Mouse (Mus musculus) adrenal gland, postnatal 25 days (tissue): ENCODE data around the gene Exoc1. TPM values are rescaled to one million over a fixed set of nuclear protein-coding genes. Genes with fewer than 3 reads are reported as not detected.

Experiments
- DNase-seq: peaks from one replicate; pipeline ENCODE4 v3.0.0; 2021; ENCODE audit warnings: mixed read lengths
- total RNA-seq: library from RNA; stranded (reverse); gene quantifications from 2 replicates; pipeline ENCODE4 v1.2.3, GENCODE M21; 2021

Exoc1 gene
- total RNA-seq, 1 experiment from 2014 or later = 69.8 TPM

DNA sequence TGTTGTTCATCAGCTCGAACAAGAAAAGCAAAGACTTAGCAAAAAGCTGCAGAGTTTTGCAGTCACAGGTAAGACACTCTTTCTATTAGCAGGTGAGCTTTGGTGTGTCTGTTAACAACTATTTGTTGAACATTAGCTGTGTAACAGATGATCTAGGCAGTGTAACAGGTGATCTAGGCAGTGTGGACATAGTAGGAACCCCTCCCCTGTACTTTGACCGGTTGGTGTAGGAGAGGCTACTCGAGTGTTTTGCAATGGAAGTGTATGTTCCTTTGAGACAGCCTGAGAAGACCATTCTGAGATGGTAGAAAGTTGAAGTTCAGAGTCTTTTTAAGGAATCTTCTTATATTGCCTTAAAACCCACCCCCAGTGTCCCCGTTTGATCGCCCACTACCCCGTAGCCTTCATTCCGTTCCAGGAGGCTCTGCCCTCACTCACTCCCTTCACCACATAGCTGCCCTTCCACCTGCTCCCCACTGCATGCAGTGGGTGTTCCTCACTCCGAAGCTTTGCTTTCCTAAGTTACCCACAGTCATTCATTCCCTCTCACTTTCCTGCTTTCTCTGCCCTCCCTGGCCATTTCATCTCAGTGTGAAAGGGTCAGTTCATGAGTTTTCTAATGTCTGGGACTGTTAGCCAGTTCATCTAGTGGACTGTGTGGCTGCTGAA, 80.7 kb downstream of the Exoc1 start:
- no peak for DNase-seq

GRCm38 (mm10) chr5:76612867-76613499, 83.9 kb downstream of the Exoc1 start:
- DNase-seq = no peak

DNA sequence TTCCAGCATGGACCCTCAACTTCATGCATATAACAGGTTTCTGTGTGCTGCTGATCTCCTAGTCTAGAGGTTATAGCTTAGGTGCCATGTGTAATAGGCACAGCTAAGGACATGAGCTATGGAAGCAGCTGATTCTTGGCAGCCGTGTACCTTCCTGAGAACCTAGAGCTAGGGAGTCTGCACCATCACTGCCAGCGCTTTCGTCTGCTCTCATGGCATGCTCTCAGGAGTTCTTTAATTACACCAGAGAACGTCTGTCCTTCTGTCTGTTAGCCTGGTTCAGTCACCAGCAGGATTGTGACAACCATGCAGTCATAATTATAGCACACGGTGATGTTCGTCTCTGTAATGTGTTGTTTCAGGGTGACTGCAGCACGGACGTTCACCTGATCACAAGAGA, 86.2 kb downstream of the Exoc1 start:
- DNase-seq = no peak

- DNase-seq = no peak
These were observed 87.2 kb downstream of the Exoc1 start for GRCm38 (mm10) chr5:76616196-76616747.

GRCm38 (mm10) chr5:76618750-76619149, 89.6 kb downstream of the Exoc1 start:
- no peak for DNase-seq

Other genes with a start within 250 kb of the Exoc1 start
- gene Clock, start 224.5 kb upstream of the Exoc1 start, total RNA-seq = 36.0 and 47.6 TPM in 2 replicates
- gene Pdcl2, start 198.2 kb upstream of the Exoc1 start, total RNA-seq = not detected in 2 replicates
- not detected in 2 replicates for gene Nmu, start 165.5 kb upstream of the Exoc1 start, total RNA-seq
- gene Gm7271, start 45.3 kb upstream of the Exoc1 start, total RNA-seq = not detected in 2 replicates
- 6.8 and 6.9 TPM in 2 replicates for gene Cep135, start 59.4 kb downstream of the Exoc1 start, total RNA-seq
- gene C530008M17Rik, start 127.2 kb downstream of the Exoc1 start, total RNA-seq = 25.1 and 27.9 TPM in 2 replicates